ENCODE assay signal across 12 mouse cellular contexts in the genomic region with DNA sequence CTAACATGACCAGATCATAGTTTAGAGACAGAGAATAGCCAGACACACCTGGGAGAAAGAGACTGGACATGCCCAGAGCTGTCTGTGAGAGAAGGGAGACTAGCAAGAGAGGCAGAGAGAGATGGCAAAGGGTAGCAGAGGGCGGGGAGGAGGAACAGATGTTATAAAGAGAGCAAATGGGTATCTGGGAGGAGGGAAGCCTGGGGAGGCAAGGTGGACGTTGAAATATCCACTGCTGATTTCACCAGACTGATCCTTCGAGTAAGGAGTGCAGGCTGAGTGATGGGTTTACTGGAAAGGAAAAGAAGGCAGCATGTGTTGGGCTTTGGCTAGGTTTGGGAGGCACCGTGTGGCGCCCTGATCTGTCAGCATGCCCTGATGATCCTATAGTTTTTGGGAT. TPM values are rescaled to one million over a fixed set of nuclear protein-coding genes. Genes with fewer than 3 reads are reported as not detected.
DNase-seq lines count a peak whose midpoint lies in the region; ATAC-seq and TF ChIP-seq lines count a peak whose summit lies in the region.
"Had no signal": no experiment of that assay in that cellular context is flagged by ENCODE, and none has a peak within 500 bp of the region (broad histone marks: within the 10 kb centered on the region; RNA-seq: fewer than 3 reads in every experiment).

No protein-coding gene starts in this region.

- no peak for TF ChIP-seq EP300 in lung, postnatal 0 days (IDR thresholded peaks at IDR 0.05)

- peak overlapping the region; percentile 83 to 93 for H3K27ac ChIP-seq in heart, embryonic 14.5 days (replicated peaks in 1 of 2; ENCODE audit: control insufficient read depth in 1 of 2, insufficient read depth in 1 of 2, low read depth in 2 of 2, low read length in 2 of 2)
- H3K27ac ChIP-seq in lung, postnatal 0 days (ENCODE audit: low read length) = peak overlapping the region; percentile 48
- H3K27ac ChIP-seq in embryonic facial prominence, embryonic 14.5 days (replicated peaks; ENCODE audit: low read depth, low read length) = peak overlapping the region; percentile 76
- peak overlapping the region; percentile 84; the same call in 1 of the 2 replicates for H3K27ac ChIP-seq in stomach, embryonic 14.5 days (ENCODE audit: low read length)

- no peak for TF ChIP-seq CTCF in lung, postnatal 0 days (IDR thresholded peaks at IDR 0.05)
- no peak for TF ChIP-seq CTCF in lung, adult 2 months (IDR thresholded peaks at IDR 0.05; ENCODE audit: insufficient read depth, low read length)

- H3K36me3 ChIP-seq in heart, embryonic 14.5 days (ENCODE audit: control insufficient read depth, insufficient read depth, low read length) = no peaks in the 10 kb centered on the region
- H3K36me3 ChIP-seq in lung, postnatal 0 days (ENCODE audit: insufficient read depth, low read length) = no peaks in the 10 kb centered on the region
- H3K36me3 ChIP-seq in embryonic facial prominence, embryonic 14.5 days (ENCODE audit: control insufficient read depth, insufficient read depth, low read length) = no peaks in the 10 kb centered on the region
- H3K36me3 ChIP-seq in stomach, embryonic 14.5 days (ENCODE audit: control insufficient read depth, insufficient read depth, low read length) = no peaks in the 10 kb centered on the region

- H3K4me3 ChIP-seq in heart, embryonic 14.5 days (ENCODE audit: control insufficient read depth in 1 of 2, insufficient read depth in 1 of 2, low read depth in 1 of 2, low read length in 2 of 2) = no peak overlapping the region
- H3K4me3 ChIP-seq in lung, postnatal 0 days (ENCODE audit: low read depth, low read length) = no peak overlapping the region
- no peak overlapping the region for H3K4me3 ChIP-seq in lung, adult 2 months (replicated peaks; ENCODE audit: extremely low read depth, low read depth, low read length)
- no peak overlapping the region for H3K4me3 ChIP-seq in embryonic facial prominence, embryonic 14.5 days (ENCODE audit: low read depth, low read length)
- no peak overlapping the region for H3K4me3 ChIP-seq in stomach, embryonic 14.5 days (ENCODE audit: low read depth, low read length)

- no peak for TF ChIP-seq POLR2A in lung, adult 2 months (IDR thresholded peaks at IDR 0.05; ENCODE audit: borderline replicate concordance, extremely low read depth, low read depth, low read length)

- H3K9me3 ChIP-seq in heart, embryonic 14.5 days (ENCODE audit: control insufficient read depth, low read length) = no peaks in the 10 kb centered on the region
- H3K9me3 ChIP-seq in lung, postnatal 0 days (ENCODE audit: low read length) = no peaks in the 10 kb centered on the region
- no peaks in the 10 kb centered on the region for H3K9me3 ChIP-seq in embryonic facial prominence, embryonic 14.5 days (ENCODE audit: control insufficient read depth, low read length)
- H3K9me3 ChIP-seq in stomach, embryonic 14.5 days (ENCODE audit: control insufficient read depth, low read depth, low read length) = no peaks in the 10 kb centered on the region

- no peaks in the 10 kb centered on the region for H3K27me3 ChIP-seq in heart, embryonic 14.5 days (ENCODE audit: control insufficient read depth, insufficient read depth, low read length)
- no peaks in the 10 kb centered on the region for H3K27me3 ChIP-seq in lung, postnatal 0 days (replicated peaks; ENCODE audit: insufficient read depth, low read length)
- no peaks in the 10 kb centered on the region for H3K27me3 ChIP-seq in embryonic facial prominence, embryonic 14.5 days (replicated peaks; ENCODE audit: control insufficient read depth, insufficient read depth, low read length)
- H3K27me3 ChIP-seq in stomach, embryonic 14.5 days (ENCODE audit: control insufficient read depth, insufficient read depth, low read length) = no peaks in the 10 kb centered on the region

- 63% methylated on average over 5 of the region's 5 CpGs for WGBS in heart, embryonic 14.5 days
- 78% methylated on average over 5 of the region's 5 CpGs for WGBS in lung, postnatal 0 days
- WGBS in lung, adult 2 months = 76% methylated on average over 5 of the region's 5 CpGs
- 68% methylated on average over 5 of the region's 5 CpGs for WGBS in embryonic facial prominence, embryonic 14.5 days
- WGBS in stomach, embryonic 14.5 days = 56% methylated on average over 5 of the region's 5 CpGs

- H3K9ac ChIP-seq in heart, embryonic 14.5 days (ENCODE audit: low read length) = peak overlapping the region; percentile 36; the same call in 1 of the 2 replicates
- no peak overlapping the region for H3K9ac ChIP-seq in lung, postnatal 0 days (replicated peaks; ENCODE audit: low read depth)
- no peak overlapping the region for H3K9ac ChIP-seq in embryonic facial prominence, embryonic 14.5 days (ENCODE audit: low read depth, low read length)
- no peak overlapping the region for H3K9ac ChIP-seq in stomach, embryonic 14.5 days (replicated peaks; ENCODE audit: low read depth, low read length)
- H3K9ac ChIP-seq: forebrain, postnatal 0 days had no signal

- H3K4me1 ChIP-seq in heart, embryonic 14.5 days (ENCODE audit: control insufficient read depth in 2 of 2, insufficient read depth in 2 of 2, low read length in 2 of 2) = peaks cover 31 to 52% of the 10 kb centered on the region in 2 experiments
- peaks cover 11% of the 10 kb centered on the region for H3K4me1 ChIP-seq in lung, postnatal 0 days (ENCODE audit: insufficient read depth, low read depth, low read length)
- H3K4me1 ChIP-seq in lung, adult 2 months (ENCODE audit: control insufficient read depth, insufficient read depth, low read length) = peaks cover 11% of the 10 kb centered on the region; the same call in 1 of the 2 replicates
- H3K4me1 ChIP-seq in embryonic facial prominence, embryonic 14.5 days (ENCODE audit: control insufficient read depth, insufficient read depth, low read length) = peaks cover 31% of the 10 kb centered on the region
- H3K4me1 ChIP-seq in stomach, embryonic 14.5 days (ENCODE audit: control insufficient read depth, insufficient read depth, low read length) = peaks cover 32% of the 10 kb centered on the region

- H3K4me2 ChIP-seq in heart, embryonic 14.5 days (ENCODE audit: low read length) = no peak overlapping the region; the same call in 1 of the 2 replicates
- H3K4me2 ChIP-seq in lung, postnatal 0 days (replicated peaks; ENCODE audit: low read depth, low read length) = no peak overlapping the region
- 0 out of 2 replicates have a peak overlapping the region, but pooled peaks have one; percentile 0 for H3K4me2 ChIP-seq in embryonic facial prominence, embryonic 14.5 days (ENCODE audit: low read depth, low read length)
- peak overlapping the region; percentile 16; the same call in 1 of the 2 replicates for H3K4me2 ChIP-seq in stomach, embryonic 14.5 days (replicated peaks; ENCODE audit: low read depth, low read length)

- DNase-seq in heart, adult 8-10 months (ENCODE audit: low spot score) = no peak
- DNase-seq in lung, postnatal 0 days (ENCODE audit: low spot score) = no peak
- DNase-seq in lung, adult 2 months = no peak
- DNase-seq in embryonic facial prominence, embryonic 14.5 days (ENCODE audit: low spot score) = no peak
- no peak for DNase-seq in adrenal gland, adult 18-20 months (ENCODE audit: low spot score in 2 of 2)
- no peak for DNase-seq in layer of hippocampus, adult 9-11 months
- DNase-seq: adrenal gland, postnatal 25 days; cerebellum, adult 11 months; forebrain, postnatal 0 days; kidney, adult 11 months had no signal

- no peak for ATAC-seq in heart, embryonic 14.5 days (ENCODE audit: insufficient number of reproducible peaks, insufficient read depth, low FRiP score, low read depth)
- no peak for ATAC-seq in lung, postnatal 0 days
- ATAC-seq in embryonic facial prominence, embryonic 14.5 days (ENCODE audit: low read depth) = no peak
- ATAC-seq in stomach, embryonic 14.5 days (ENCODE audit: insufficient number of reproducible peaks, insufficient read depth, low FRiP score, low read depth) = no peak
- ATAC-seq: forebrain, postnatal 0 days had no signal

RNA-seq across cellular contexts. Expression of gene Pkig, which starts 16.2 kb away (rescaled TPM):
- 324 and 359 TPM in 2 replicates for polyA plus RNA-seq in heart, embryonic 14.5 days (2014; fragmentation: Nextera tagmentation; extraction: Ambion mirVana)
- 100 to 1,000 TPM; 214 to 247 (median 224) TPM for total RNA-seq in heart, adult 8-10 months (2022)
- 95.2 and 106 TPM in 2 replicates for polyA plus RNA-seq in lung, postnatal 0 days (2015; fragmentation: Nextera tagmentation; extraction: Ambion mirVana)
- 167 and 180 TPM in 2 replicates for polyA plus RNA-seq in lung, adult 2 months (2012; rRNA removed)
- 153 and 165 TPM in 2 replicates for polyA plus RNA-seq in embryonic facial prominence, embryonic 14.5 days (2014; fragmentation: Nextera tagmentation; extraction: Ambion mirVana)
- polyA plus RNA-seq in stomach, embryonic 14.5 days (2014; fragmentation: Nextera tagmentation; extraction: Ambion mirVana) = 105 and 110 TPM in 2 replicates
- total RNA-seq in adrenal gland, adult 18-20 months (2021) = 10 to 100 TPM; 37.4 to 38.3 TPM

RNA-seq across cellular contexts. Expression of gene Serinc3, which starts 29.5 kb away (rescaled TPM):
- polyA plus RNA-seq in heart, embryonic 14.5 days (2014; fragmentation: Nextera tagmentation; extraction: Ambion mirVana) = 76.5 and 79.0 TPM in 2 replicates
- 100 to 1,000 TPM; 272 to 302 (median 297) TPM for total RNA-seq in heart, adult 8-10 months (2022)
- polyA plus RNA-seq in lung, postnatal 0 days (2015; fragmentation: Nextera tagmentation; extraction: Ambion mirVana) = 96.7 and 106 TPM in 2 replicates
- polyA plus RNA-seq in lung, adult 2 months (2012; rRNA removed) = 368 and 417 TPM in 2 replicates
- polyA plus RNA-seq in embryonic facial prominence, embryonic 14.5 days (2014; fragmentation: Nextera tagmentation; extraction: Ambion mirVana) = 43.0 and 53.0 TPM in 2 replicates
- 46.2 and 52.7 TPM in 2 replicates for polyA plus RNA-seq in stomach, embryonic 14.5 days (2014; fragmentation: Nextera tagmentation; extraction: Ambion mirVana)
- 100 to 1,000 TPM; 521 to 567 TPM for total RNA-seq in adrenal gland, adult 18-20 months (2021)

Comparison
In these comparisons a context has a peak if more than half of its experiments do, and no peak if none do; other contexts are left out.
1. H3K4me2 ChIP-seq: peak in embryonic facial prominence, embryonic 14.5 days (single experiment) and stomach, embryonic 14.5 days (single experiment); none in heart, embryonic 14.5 days (single experiment) and lung, postnatal 0 days (single experiment).
2. Peak in every context shown above with its lines, with median percentiles within 50 percentile points of each other: H3K27ac ChIP-seq.